Mouse (Mus musculus) E14TG2a.4 (cell line): Measurements from ENCODE around the gene Tnfrsf26.
"Not testable (repeated sequence)": the region's sequence is repeated elsewhere in the genome, so short reads cannot be mapped to it uniquely, and the experiment has no call there.

Experiments
- CTCF ChIP-seq: conservative IDR thresholded peaks from 2 replicates; pipeline ENCODE4 v1.5.1; 2014; ENCODE audit warnings: low read length
- NANOG ChIP-seq: IDR thresholded peaks from 2 replicates; pipeline ENCODE4 v1.6.1; 2014; ENCODE audit warnings: borderline replicate concordance, low read length, mixed read lengths
- POU5F1 ChIP-seq: IDR thresholded peaks from 2 replicates; pipeline ENCODE4 v1.6.1; 2014; ENCODE audit warnings: low read length, borderline replicate concordance

DNA sequence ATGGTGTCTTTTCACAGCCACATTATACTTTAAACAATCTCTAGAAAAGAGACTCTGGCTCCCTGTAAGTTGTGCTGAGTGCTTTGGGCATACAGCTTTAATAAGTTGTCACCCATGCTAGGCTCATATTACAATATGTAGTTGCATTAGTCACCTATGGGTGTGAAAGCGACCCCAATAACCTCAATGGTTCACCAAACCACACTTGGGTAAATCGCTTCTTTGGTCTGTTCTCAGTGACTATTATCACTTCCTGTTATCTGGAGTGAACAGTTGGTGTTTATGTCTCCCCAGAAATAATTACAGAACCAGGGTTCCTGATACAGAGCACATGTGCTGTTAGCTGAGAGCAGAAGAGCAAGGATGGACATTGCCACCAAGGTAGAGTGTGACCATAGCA lies 15.4 kb upstream of the Tnfrsf26 start:
- not testable (repeated sequence) for TF ChIP-seq CTCF, POU5F1, NANOG
